Mouse (Mus musculus) liver, adult 2 months (tissue): ENCODE data around the gene Dhdds. TPM values are rescaled to one million over a fixed set of nuclear protein-coding genes. Genes with fewer than 3 reads are reported as not detected.

ENCODE experiments used
- DNase-seq: peaks from one replicate; pipeline ENCODE4 v3.0.0-alpha.2; 2011; ENCODE audit warnings: low read depth, low spot score; ENCODE audit errors: extremely low read depth
- H3K27ac ChIP-seq: fragments of 200-500 bp; replicated peaks from 2 replicates; pipeline ENCODE4 v1.5.1; 2012; ENCODE audit warnings: low read depth, mild to moderate bottlenecking, control low read depth, inconsistent platforms, low read length; ENCODE audit not compliant: insufficient read depth
- H3K27me3 ChIP-seq: fragments of 200-500 bp; 2 replicates; pipeline ENCODE4 v1.6.1; 2012; ENCODE audit warnings: mild to moderate bottlenecking, moderate library complexity, low read length, inconsistent platforms; ENCODE audit not compliant: control insufficient read depth, insufficient read depth
- H3K36me3 ChIP-seq: fragments of 200-500 bp; 2 replicates; pipeline ENCODE4 v1.6.1; 2012; ENCODE audit warnings: low read length, inconsistent platforms; ENCODE audit not compliant: control insufficient read depth, insufficient read depth
- H3K4me1 ChIP-seq: fragments of 200-500 bp; 2 replicates; pipeline ENCODE4 v1.6.1; 2011; ENCODE audit warnings: low read length; ENCODE audit not compliant: control insufficient read depth, insufficient read depth
- H3K4me3 ChIP-seq: fragments of 200-500 bp; 2 replicates; pipeline ENCODE4 v1.5.1; 2011; ENCODE audit warnings: low read depth, mild to moderate bottlenecking, control low read depth, low read length, moderate library complexity; ENCODE audit not compliant: insufficient read depth
- H3K79me2 ChIP-seq: fragments of 200-500 bp; 2 replicates; pipeline ENCODE4 v1.6.1; 2012; ENCODE audit warnings: inconsistent platforms, mild to moderate bottlenecking, low read length, moderate library complexity; ENCODE audit not compliant: control insufficient read depth, insufficient read depth
- H3K9ac ChIP-seq: fragments of 200-500 bp; 2 replicates; pipeline ENCODE4 v1.6.1; 2012; ENCODE audit warnings: low read depth, mild to moderate bottlenecking, control low read depth, inconsistent platforms, low read length
- CTCF ChIP-seq: fragments of 200-500 bp; IDR thresholded peaks from 2 replicates; pipeline ENCODE4 v1.5.1; 2011; ENCODE audit warnings: low read depth, low read length, control low read depth
- POLR2A ChIP-seq: fragments of 200-500 bp; IDR thresholded peaks from 2 replicates; pipeline ENCODE4 v1.6.1; 2011; ENCODE audit warnings: low read length, control low read depth; ENCODE audit not compliant: insufficient read depth; ENCODE audit errors: extremely low read depth
- WGBS: fragments of 180-500 bp; shearing (Covaris S2); methylation state at CpG from one replicate; pipeline ENCODE4 v1.1.7; 2018; 5-methylcytosine and 5-hydroxymethylcytosine counted together
- polyA plus RNA-seq: library from polyadenylated mRNA; depleted of rRNA; stranded (reverse); fragments of >200 nt; gene quantifications from 2 replicates; pipeline ENCODE4 v1.2.3, GENCODE M21; 2012
- total RNA-seq: library from RNA; depleted of rRNA; stranded (reverse); fragments of >200 nt; gene quantifications from 2 replicates; pipeline ENCODE4 v1.2.3, GENCODE M21; 2014

Dhdds gene
- total and polyA plus RNA-seq, 2 experiments: 14.0 to 21.3 TPM

DNA sequence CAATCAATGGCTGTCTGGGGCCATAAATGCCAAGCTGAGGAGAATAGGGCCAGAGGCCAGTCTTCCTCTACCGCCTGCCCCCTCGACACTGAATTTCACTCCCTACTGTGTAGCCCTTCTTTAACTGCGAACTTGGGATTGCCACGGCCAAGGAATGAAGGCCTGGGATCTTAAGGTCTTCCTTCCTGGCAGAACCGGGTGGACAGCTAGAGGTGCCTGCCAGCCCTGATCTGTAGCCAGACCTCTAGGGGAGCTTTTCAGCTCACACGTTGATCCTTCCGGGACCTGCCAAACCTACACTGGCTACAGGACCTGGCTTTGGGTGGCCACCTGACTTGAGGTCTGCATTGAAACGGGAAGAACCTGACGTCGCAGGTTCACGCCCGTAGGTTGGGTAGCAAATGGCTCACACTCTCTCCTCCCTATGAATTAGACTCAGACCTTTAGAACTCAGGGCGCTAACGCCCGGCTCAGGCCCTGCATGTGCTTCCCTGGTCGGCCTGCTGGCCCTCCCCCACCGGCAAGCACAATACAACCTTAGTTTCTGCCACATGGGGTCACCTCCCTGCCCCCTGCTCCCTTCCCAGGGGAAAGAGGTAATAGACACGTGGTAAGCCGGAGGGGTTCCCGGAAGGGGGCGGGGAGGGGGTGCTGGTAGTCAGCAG is 16.6 kb upstream of the Dhdds start:
- Histone ChIP-seq H3K9ac (no peak overlapping the region), H3K4me3 (no peak overlapping the region), H3K36me3 (no peaks in the 10 kb centered on the region), H3K27ac (no peak overlapping the region), H3K27me3 (peaks cover 28% of the 10 kb centered on the region), H3K79me2 (no peaks in the 10 kb centered on the region), H3K4me1 (no peaks in the 10 kb centered on the region)
- DNase-seq: no peak
- WGBS: 6% methylated on average over 21 of the region's 21 CpGs
- no peak for TF ChIP-seq CTCF
- TF ChIP-seq POLR2A: no peak

DNA sequence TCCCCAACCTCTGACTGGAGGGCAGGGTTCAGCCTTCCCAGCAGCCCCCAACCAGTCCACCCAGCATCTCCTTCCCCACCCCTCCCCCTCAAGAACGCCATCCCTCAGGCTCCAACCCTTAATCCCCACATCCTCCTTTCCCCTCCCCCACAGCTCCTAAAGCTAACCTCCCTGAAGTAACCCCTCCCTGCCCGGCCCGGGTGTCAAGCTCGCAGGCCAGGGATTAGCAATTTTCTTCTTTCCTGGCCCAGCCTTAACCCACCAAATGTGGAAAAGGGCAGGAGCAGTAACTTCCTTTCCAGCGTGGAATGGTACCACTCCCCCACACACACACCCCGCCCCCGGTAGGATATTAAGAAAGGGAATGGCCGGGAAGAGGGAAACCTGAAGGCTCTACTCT is 16.0 kb upstream of the Dhdds start:
- Histone ChIP-seq H3K27ac (no peak overlapping the region), H3K79me2 (no peaks in the 10 kb centered on the region), H3K36me3 (no peaks in the 10 kb centered on the region), H3K4me1 (no peaks in the 10 kb centered on the region), H3K9ac (no peak overlapping the region), H3K27me3 (peaks cover 28% of the 10 kb centered on the region), H3K4me3 (no peak overlapping the region)
- TF ChIP-seq CTCF (no peak), POLR2A (no peak)
- 9% methylated on average over 8 of the region's 8 CpGs for WGBS
- DNase-seq: no peak

- no peaks in the 10 kb centered on the region for H3K36me3 ChIP-seq
- no peak overlapping the region for H3K27ac ChIP-seq
Measured at GRCm38 (mm10) chr4:134016208-134016607, 15.5 kb upstream of the Dhdds start.

GRCm38 (mm10) chr4:134012858-134013528 is 12.3 kb upstream of the Dhdds start:
- Histone ChIP-seq H3K4me3 (no peak overlapping the region), H3K9ac (no peak overlapping the region), H3K4me1 (no peaks in the 10 kb centered on the region), H3K27me3 (peaks cover 12% of the 10 kb centered on the region), H3K79me2 (no peaks in the 10 kb centered on the region), H3K36me3 (no peaks in the 10 kb centered on the region), H3K27ac (no peak overlapping the region)
- no peak for DNase-seq
- 70% methylated on average over 12 of the region's 12 CpGs for WGBS
- TF ChIP-seq CTCF (0 out of 2 replicates have a peak, but pooled peaks have one; percentile 16), POLR2A (no peak)

More at GRCm38 (mm10) chr4:134016208-134016607, 15.5 kb upstream of the Dhdds start:
- 39% methylated on average over 7 of the region's 7 CpGs for WGBS
- H3K27me3 ChIP-seq: peaks cover 28% of the 10 kb centered on the region
- H3K9ac ChIP-seq: no peak overlapping the region
- DNase-seq: no peak
- no peak for TF ChIP-seq POLR2A
- TF ChIP-seq CTCF: no peak
- no peak overlapping the region for H3K4me3 ChIP-seq
- no peaks in the 10 kb centered on the region for H3K79me2 ChIP-seq
- no peaks in the 10 kb centered on the region for H3K4me1 ChIP-seq

DNA sequence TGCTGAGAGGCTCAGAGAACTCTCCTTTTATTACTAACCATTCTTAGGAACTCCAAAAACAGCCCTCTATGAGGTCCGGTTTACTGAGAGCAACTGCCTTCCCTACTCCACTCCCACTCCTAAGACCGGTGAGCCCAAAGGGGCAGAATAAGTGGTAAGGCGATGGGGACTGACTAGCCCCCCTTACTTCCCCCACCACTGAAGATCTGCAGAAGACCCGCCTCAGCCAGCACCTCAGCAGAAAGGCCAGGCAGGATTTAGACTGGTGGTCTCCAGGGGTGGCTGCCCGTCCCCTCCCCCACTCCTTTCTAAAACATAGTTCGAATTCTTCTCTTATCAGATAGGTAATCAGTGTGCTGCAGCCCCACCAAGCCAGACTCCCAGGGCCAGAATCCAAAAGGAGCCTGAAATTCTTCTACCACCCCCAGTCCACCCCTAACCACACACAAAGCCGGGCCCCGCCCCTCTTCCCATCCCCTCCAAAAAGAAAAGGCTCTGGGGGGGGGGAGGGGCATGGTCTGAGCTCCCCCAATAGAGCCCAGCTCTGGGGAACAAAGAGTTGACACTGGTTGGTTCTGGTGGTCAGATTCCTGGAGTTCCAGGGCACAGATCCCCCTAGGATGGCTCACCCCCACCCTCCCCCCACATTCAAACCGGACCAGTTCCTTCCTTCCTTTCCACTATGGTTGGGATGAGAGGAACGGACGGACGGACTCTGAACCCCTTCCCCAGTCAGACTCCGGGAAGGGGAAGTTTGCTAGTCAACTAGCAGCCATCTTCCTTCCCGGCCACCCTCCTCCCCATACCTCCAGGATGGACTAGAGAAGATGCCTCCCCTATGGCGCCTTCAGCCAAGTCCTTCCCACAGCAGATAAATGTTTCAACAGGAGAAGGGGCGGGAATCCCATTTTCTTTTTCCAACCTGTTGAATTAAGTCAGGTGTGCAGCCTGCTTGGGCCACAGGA is 11.0 kb upstream of the Dhdds start:
- WGBS: 39% methylated on average over 16 of the region's 16 CpGs

More for the DNA sequence above, 11.0 kb upstream of the Dhdds start:
- Histone ChIP-seq H3K79me2 (no peaks in the 10 kb centered on the region), H3K27me3 (peaks cover 2% of the 10 kb centered on the region; the same call in 1 of the 2 replicates), H3K4me1 (no peaks in the 10 kb centered on the region), H3K27ac (no peak overlapping the region), H3K36me3 (no peaks in the 10 kb centered on the region), H3K4me3 (no peak overlapping the region), H3K9ac (no peak overlapping the region)
- TF ChIP-seq POLR2A (no peak), CTCF (no peak)
- DNase-seq: no peak
